Mouse (Mus musculus) kidney, embryonic 15.5 days (tissue): ENCODE results near the gene Zfp574. TPM values are rescaled to one million over a fixed set of nuclear protein-coding genes. Genes with fewer than 3 reads are reported as not detected.

Experiments
- ATAC-seq: fragments of 200-750 bp; cut with Nextera tagmentation; replicated peaks from 2 replicates; pipeline ENCODE4 v1.8.0; 2017; ENCODE audit warnings: moderate TSS enrichment; ENCODE audit not compliant: low FRiP score
- H3K27ac ChIP-seq: fragments of 300-500 bp; sonication (generic); 2 replicates; pipeline ENCODE4 v1.5.1; 2015; ENCODE audit warnings: mild to moderate bottlenecking, inconsistent platforms
- H3K27me3 ChIP-seq: fragments of 300-500 bp; sonication (generic); 2 replicates; pipeline ENCODE4 v1.6.1; 2015; ENCODE audit warnings: inconsistent platforms
- H3K36me3 ChIP-seq: fragments of 300-500 bp; sonication (generic); 2 replicates; pipeline ENCODE4 v1.6.1; 2015; ENCODE audit warnings: inconsistent platforms
- H3K4me1 ChIP-seq: fragments of 300-500 bp; sonication (generic); 2 replicates; pipeline ENCODE4 v1.6.1; 2015; ENCODE audit warnings: inconsistent platforms
- H3K4me2 ChIP-seq: fragments of 300-500 bp; sonication (generic); 2 replicates; pipeline ENCODE4 v1.6.1; 2015; ENCODE audit warnings: moderate library complexity, mild to moderate bottlenecking, inconsistent platforms
- H3K4me3 ChIP-seq: fragments of 300-500 bp; sonication (generic); replicated peaks from 2 replicates; pipeline ENCODE4 v1.5.1; 2015; ENCODE audit warnings: mild to moderate bottlenecking, inconsistent platforms
- H3K9ac ChIP-seq: fragments of 300-500 bp; sonication (generic); 2 replicates; pipeline ENCODE4 v1.6.1; 2015; ENCODE audit warnings: mild to moderate bottlenecking, inconsistent platforms
- H3K9me3 ChIP-seq: fragments of 300-500 bp; sonication (generic); replicated peaks from 2 replicates; pipeline ENCODE4 v1.6.1; 2016; ENCODE audit warnings: inconsistent platforms
- WGBS: fragments of 180-500 bp; shearing (Covaris S2); methylation state at CpG from one replicate; pipeline ENCODE4 v1.1.7; 2015; ENCODE audit warnings: mixed read lengths; 5-methylcytosine and 5-hydroxymethylcytosine counted together
- polyA plus RNA-seq: library from polyadenylated mRNA; unstranded; fragments of >200 nt; fragmentation: Nextera tagmentation; extraction: Ambion mirVana; gene quantifications from 2 replicates; pipeline ENCODE4 v1.2.1, GENCODE M21; 2015

Zfp574 gene
- polyA plus RNA-seq, 1 experiment from 2014 or later = 37.1 TPM

- Histone ChIP-seq H3K9ac (no peak overlapping the region), H3K4me1 (no peaks in the 10 kb centered on the region)
- 68% methylated on average over 3 of the region's 3 CpGs for WGBS
These were observed 25.8 kb downstream of the Zfp574 start for GRCm38 (mm10) chr7:25098169-25098568.

GRCm38 (mm10) chr7:25099581-25099980 is 27.2 kb downstream of the Zfp574 start:
- Histone ChIP-seq H3K4me1 (0 out of 2 replicates have a peak, but pooled peaks cover 2% of the 10 kb centered on the region), H3K9ac (no peak overlapping the region), H3K4me2 (no peak overlapping the region), H3K4me3 (no peak overlapping the region), H3K27me3 (no peaks in the 10 kb centered on the region; the same call in 1 of the 2 replicates), H3K9me3 (no peaks in the 10 kb centered on the region), H3K27ac (no peak overlapping the region), H3K36me3 (no peaks in the 10 kb centered on the region)
- no peak for ATAC-seq
- 55% methylated on average over 4 of the region's 4 CpGs for WGBS

More at GRCm38 (mm10) chr7:25098169-25098568, 25.8 kb downstream of the Zfp574 start:
- H3K27ac ChIP-seq = no peak overlapping the region
- H3K4me3 ChIP-seq = no peak overlapping the region
- no peak overlapping the region for H3K4me2 ChIP-seq
- no peaks in the 10 kb centered on the region for H3K36me3 ChIP-seq
- H3K27me3 ChIP-seq = no peaks in the 10 kb centered on the region; the same call in 1 of the 2 replicates
- no peaks in the 10 kb centered on the region for H3K9me3 ChIP-seq
- no peak for ATAC-seq

GRCm38 (mm10) chr7:25105411-25106160 is 33.2 kb downstream of the Zfp574 start:
- Histone ChIP-seq H3K4me1 (peaks cover 10% of the 10 kb centered on the region), H3K27ac (no peak overlapping the region), H3K9me3 (no peaks in the 10 kb centered on the region), H3K4me3 (no peak overlapping the region), H3K36me3 (no peaks in the 10 kb centered on the region), H3K27me3 (no peaks in the 10 kb centered on the region), H3K9ac (no peak overlapping the region), H3K4me2 (no peak overlapping the region)
- ATAC-seq = no peak
- 20% methylated on average over 17 of the region's 17 CpGs for WGBS

- 47% methylated on average over 16 of the region's 17 CpGs for WGBS
- ATAC-seq = no peak
- no peak overlapping the region for H3K4me3 ChIP-seq
- H3K9ac ChIP-seq = no peak overlapping the region
- H3K9me3 ChIP-seq = no peaks in the 10 kb centered on the region
- H3K4me1 ChIP-seq = peaks cover 10% of the 10 kb centered on the region
- no peak overlapping the region for H3K4me2 ChIP-seq
- no peaks in the 10 kb centered on the region for H3K36me3 ChIP-seq
- H3K27me3 ChIP-seq = no peaks in the 10 kb centered on the region
- H3K27ac ChIP-seq = no peak overlapping the region
These were observed 34.6 kb downstream of the Zfp574 start for GRCm38 (mm10) chr7:25106790-25107502.

- Histone ChIP-seq H3K4me2 (no peak overlapping the region), H3K4me3 (no peak overlapping the region), H3K27ac (no peak overlapping the region), H3K9me3 (no peaks in the 10 kb centered on the region), H3K9ac (no peak overlapping the region), H3K4me1 (peaks cover 8% of the 10 kb centered on the region), H3K36me3 (no peaks in the 10 kb centered on the region), H3K27me3 (no peaks in the 10 kb centered on the region)
- 78% methylated on average over 12 of the region's 12 CpGs for WGBS
- no peak for ATAC-seq
These were observed 37.0 kb downstream of the Zfp574 start for GRCm38 (mm10) chr7:25109355-25109754.

- Histone ChIP-seq H3K4me1 (peaks cover 9% of the 10 kb centered on the region), H3K9ac (no peak overlapping the region), H3K27me3 (peaks cover 5% of the 10 kb centered on the region; the same call in 1 of the 2 replicates), H3K27ac (no peak overlapping the region), H3K4me2 (no peak overlapping the region), H3K4me3 (no peak overlapping the region), H3K36me3 (no peaks in the 10 kb centered on the region), H3K9me3 (no peaks in the 10 kb centered on the region)
- 81% methylated on average over 9 of the region's 9 CpGs for WGBS
- ATAC-seq = no peak
These were observed 38.0 kb downstream of the Zfp574 start for GRCm38 (mm10) chr7:25110336-25110735.

GRCm38 (mm10) chr7:25112178-25112955 is 40.0 kb downstream of the Zfp574 start:
- Histone ChIP-seq H3K9ac (no peak overlapping the region), H3K27me3 (peaks cover 7% of the 10 kb centered on the region; the same call in 1 of the 2 replicates), H3K4me1 (peaks cover 4% of the 10 kb centered on the region), H3K4me2 (no peak overlapping the region), H3K27ac (no peak overlapping the region), H3K4me3 (no peak overlapping the region), H3K36me3 (no peaks in the 10 kb centered on the region), H3K9me3 (no peaks in the 10 kb centered on the region)
- no peak for ATAC-seq
- WGBS = 85% methylated on average over 17 of the region's 17 CpGs

- WGBS = 81% methylated on average over 16 of the region's 16 CpGs
- H3K9me3 ChIP-seq = no peaks in the 10 kb centered on the region
- no peak overlapping the region for H3K4me2 ChIP-seq
- H3K27ac ChIP-seq = no peak overlapping the region
- H3K9ac ChIP-seq = no peak overlapping the region
- H3K4me3 ChIP-seq = no peak overlapping the region
- ATAC-seq = no peak
- H3K4me1 ChIP-seq = peaks cover 4% of the 10 kb centered on the region; the same call in 1 of the 2 replicates
- no peaks in the 10 kb centered on the region for H3K36me3 ChIP-seq
- H3K27me3 ChIP-seq = peaks cover 7% of the 10 kb centered on the region; the same call in 1 of the 2 replicates
These were observed 40.7 kb downstream of the Zfp574 start for GRCm38 (mm10) chr7:25112956-25113603.

GRCm38 (mm10) chr7:25120061-25120834 is 47.9 kb downstream of the Zfp574 start:
- no peak overlapping the region for H3K4me3 ChIP-seq
- ATAC-seq = no peak
- peaks cover 4% of the 10 kb centered on the region; the same call in 1 of the 2 replicates for H3K4me1 ChIP-seq
- peaks cover 3% of the 10 kb centered on the region; the same call in 1 of the 2 replicates for H3K27me3 ChIP-seq
- no peaks in the 10 kb centered on the region for H3K36me3 ChIP-seq
- no peaks in the 10 kb centered on the region for H3K9me3 ChIP-seq
- no peak overlapping the region for H3K27ac ChIP-seq
- H3K4me2 ChIP-seq = no peak overlapping the region
- 75% methylated on average over 15 of the region's 25 CpGs for WGBS
- no peak overlapping the region for H3K9ac ChIP-seq

- no peaks in the 10 kb centered on the region for H3K36me3 ChIP-seq
- H3K9me3 ChIP-seq = no peaks in the 10 kb centered on the region
- 59% methylated on average over 13 of the region's 13 CpGs for WGBS
- H3K4me1 ChIP-seq = no peaks in the 10 kb centered on the region
- no peak for ATAC-seq
- no peak overlapping the region for H3K4me2 ChIP-seq
- H3K9ac ChIP-seq = no peak overlapping the region
- H3K27me3 ChIP-seq = no peaks in the 10 kb centered on the region
- H3K27ac ChIP-seq = no peak overlapping the region
- H3K4me3 ChIP-seq = no peak overlapping the region
These were observed 48.9 kb downstream of the Zfp574 start for GRCm38 (mm10) chr7:25121240-25121786.
